Mouse (Mus musculus) embryonic fibroblast, embryonic 13.5 days (primary cell): ENCODE data around the gene Heatr9. TPM values are rescaled to one million over a fixed set of nuclear protein-coding genes. Genes with fewer than 3 reads are reported as not detected.

ENCODE experiments used
- H3K27ac ChIP-seq: 2 replicates; pipeline ENCODE4 v1.5.1; 2012; ENCODE audit warnings: low read length, control low read depth, inconsistent platforms; ENCODE audit not compliant: insufficient read depth
- H3K4me1 ChIP-seq: 2 replicates; pipeline ENCODE4 v1.6.1; 2011; ENCODE audit warnings: low read length; ENCODE audit not compliant: control insufficient read depth, insufficient read depth
- H3K4me3 ChIP-seq: 2 replicates; pipeline ENCODE4 v1.5.1; 2011; ENCODE audit warnings: mild to moderate bottlenecking, control low read depth, low read length; ENCODE audit not compliant: insufficient read depth
- CTCF ChIP-seq: IDR thresholded peaks from 2 replicates; pipeline ENCODE4 v1.5.1; 2011; ENCODE audit warnings: mild to moderate bottlenecking, control low read depth, low read length, moderate library complexity, borderline replicate concordance; ENCODE audit not compliant: insufficient read depth
- POLR2A ChIP-seq: IDR thresholded peaks from 2 replicates; pipeline ENCODE4 v1.6.1; 2011; ENCODE audit warnings: low read depth, mild to moderate bottlenecking, control low read depth, low read length, moderate library complexity
- polyA plus RNA-seq: library from polyadenylated mRNA; stranded (reverse); fragments of >200 nt; gene quantifications from 2 replicates; pipeline ENCODE4 v1.2.4, GENCODE M21; 2011; ENCODE audit warnings: low read depth; ENCODE audit not compliant: missing spikeins, insufficient read length

Heatr9 gene
- polyA plus RNA-seq, 1 experiment: not detected

DNA sequence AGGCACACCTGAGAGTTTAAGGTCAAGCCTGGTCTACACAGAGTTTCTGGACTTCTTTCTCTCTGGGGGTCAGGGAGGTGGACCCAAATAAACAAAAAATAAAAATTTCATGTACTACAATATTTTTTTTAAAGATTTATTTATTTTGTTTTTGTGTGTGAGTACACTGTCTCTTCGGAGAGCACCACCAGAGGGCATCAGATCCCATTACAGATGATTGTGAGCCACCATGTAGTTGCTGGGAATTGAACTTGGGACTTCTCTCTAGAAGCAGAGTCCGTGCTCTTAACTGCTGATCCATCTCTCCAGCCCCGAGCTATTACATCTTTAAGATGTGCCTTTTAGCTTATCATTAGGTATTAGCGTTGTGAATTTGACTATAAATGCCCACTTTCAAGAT lies 30.5 kb downstream of the Heatr9 start:
- TF ChIP-seq CTCF (no peak), POLR2A (no peak)
- no peak overlapping the region for H3K4me3 ChIP-seq
- H3K27ac ChIP-seq: no peak overlapping the region
- no peaks in the 10 kb centered on the region for H3K4me1 ChIP-seq

DNA sequence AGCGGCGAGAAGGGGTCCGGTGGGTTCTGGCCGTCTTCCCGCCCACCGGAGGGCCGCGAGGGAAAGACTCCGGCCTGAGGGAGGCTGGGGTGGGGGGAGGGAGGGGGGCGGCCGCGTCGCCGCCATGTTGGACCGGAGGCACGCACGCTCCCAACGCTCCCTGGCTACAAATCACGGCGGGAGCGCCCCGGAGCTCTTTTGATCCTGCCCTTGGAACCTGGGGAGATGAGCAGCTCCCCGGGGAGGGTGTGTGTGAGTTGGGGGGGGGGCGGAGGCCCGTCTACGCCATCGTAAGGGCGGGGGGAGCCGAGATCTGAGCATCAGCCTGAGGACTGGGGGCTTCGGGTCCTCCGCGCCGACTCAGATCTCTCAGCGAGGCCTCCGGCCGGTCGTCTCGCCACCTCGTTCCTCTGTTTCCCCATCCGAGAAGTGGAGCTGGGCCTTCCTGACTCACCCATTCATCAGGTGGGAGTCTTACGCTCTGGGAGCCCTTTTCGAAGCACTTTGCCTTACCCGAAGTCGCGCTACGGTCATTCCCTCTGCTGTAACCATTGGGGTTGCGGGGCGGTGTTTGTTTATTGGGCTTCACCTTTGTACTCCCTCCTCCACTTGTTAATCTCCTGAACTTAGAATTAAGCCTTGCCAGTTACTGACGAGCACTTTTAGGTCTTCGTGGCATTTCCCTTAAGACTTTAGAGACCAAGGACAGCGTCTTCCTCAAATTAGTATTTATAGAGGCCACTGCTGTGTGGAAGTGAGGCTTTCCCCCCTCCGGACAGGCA lies 48.5 kb downstream of the Heatr9 start:
- no peak for TF ChIP-seq CTCF
- peak overlapping the region; percentile 75 for H3K27ac ChIP-seq
- peak overlapping the region; percentile 96 for H3K4me3 ChIP-seq
- peaks cover 3% of the 10 kb centered on the region; the same call in 1 of the 2 replicates for H3K4me1 ChIP-seq

DNA sequence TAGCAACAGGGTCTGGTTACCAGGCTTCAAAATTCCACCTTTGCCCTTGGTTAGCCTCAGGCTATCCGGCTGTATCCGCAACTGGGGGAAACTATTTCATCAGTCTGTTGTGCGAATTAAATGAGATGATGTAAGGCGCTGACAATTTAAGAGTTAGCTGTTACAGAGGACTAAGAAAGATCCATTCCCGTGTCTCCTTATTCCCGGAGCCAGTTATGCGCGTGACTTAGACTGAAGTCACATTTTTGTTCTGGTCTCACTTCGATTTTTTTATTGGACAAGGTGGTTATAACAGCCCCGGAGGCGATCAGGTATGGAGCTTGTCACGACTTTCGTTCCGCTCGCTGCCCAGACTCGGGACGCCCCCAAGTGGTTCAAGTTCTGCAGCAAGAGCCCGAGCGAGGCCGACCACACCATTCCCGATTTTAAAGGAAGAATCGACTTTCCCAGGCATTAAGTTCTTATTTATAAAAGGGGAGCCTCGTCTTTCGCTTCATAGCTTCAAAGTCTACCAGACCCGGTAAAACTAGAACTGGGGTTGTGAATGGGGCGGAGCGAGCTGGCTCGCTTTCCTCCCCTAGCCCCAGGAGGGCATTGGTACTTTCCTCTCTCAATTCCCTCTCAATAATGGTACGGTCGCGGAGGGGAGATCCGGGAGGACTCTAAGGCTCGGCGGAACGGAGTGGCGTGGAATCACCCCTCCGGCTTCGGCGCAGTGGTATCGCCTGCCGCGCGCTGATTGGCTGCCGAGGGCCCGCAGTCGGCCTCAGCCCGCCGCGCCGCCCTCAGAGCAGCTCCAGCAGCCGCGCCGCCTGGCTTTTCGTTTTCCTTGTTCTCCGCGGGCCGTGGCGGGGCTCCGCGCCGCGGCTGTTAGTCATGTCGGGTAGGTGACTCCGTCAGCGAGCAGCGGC lies 49.4 kb downstream of the Heatr9 start, which contains the start of gene Taf15:
Gene Taf15 (plus strand): TSS at position 763 of the 911 bp plus-strand sequence.
- Histone ChIP-seq H3K4me3 (peak within 1 kb of the TSS; percentile 96), H3K27ac (peak within 1 kb of the TSS; percentile 96), H3K4me1 (peaks cover 3% of the 10 kb centered on the region; the same call in 1 of the 2 replicates)
- TF ChIP-seq CTCF (peak; percentile 45), POLR2A (peak; percentile 87)

DNA sequence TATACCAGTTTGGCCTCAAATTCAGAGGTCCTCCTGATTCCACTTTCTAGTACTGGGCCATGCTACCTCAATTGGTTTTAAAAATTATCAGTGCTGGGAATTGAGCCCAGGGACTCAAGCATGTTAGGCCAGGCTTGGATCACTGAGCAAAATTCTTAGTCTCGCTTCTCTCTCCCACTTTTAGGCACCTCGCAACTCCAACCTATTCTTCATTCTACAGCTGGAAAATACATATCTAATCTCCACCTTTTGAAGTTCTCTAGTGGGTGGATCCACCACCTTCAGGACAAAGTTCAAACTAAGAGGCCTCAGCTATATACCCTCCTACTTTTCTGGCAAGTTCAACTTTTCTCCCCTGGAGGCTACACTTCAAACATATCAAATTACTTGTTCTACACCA lies 50.2 kb downstream of the Heatr9 start:
- no peak for TF ChIP-seq CTCF
- no peak for TF ChIP-seq POLR2A
- Histone ChIP-seq H3K4me3 (peak overlapping the region; percentile 38; the same call in 1 of the 2 replicates), H3K27ac (peak overlapping the region; percentile 96), H3K4me1 (peaks cover 10% of the 10 kb centered on the region)

DNA sequence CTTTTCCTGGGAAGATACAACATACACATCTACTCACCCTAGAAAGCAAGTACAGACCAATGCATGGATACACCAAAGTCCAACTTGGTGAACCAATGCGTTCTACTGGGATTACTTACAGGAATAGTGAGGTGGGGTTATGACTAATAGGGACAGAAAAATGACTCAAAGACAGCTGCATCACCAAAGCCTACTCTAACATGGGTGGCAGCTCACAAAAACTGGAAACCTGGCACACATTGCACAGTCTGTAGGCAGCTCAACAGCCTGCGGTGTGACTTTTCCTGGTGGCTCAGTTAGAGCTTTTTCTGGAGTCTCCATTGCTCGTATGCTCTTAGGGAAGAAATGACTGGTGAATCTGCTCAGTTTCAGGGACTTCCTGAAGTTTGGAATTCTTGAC lies 53.2 kb downstream of the Heatr9 start:
- Histone ChIP-seq H3K4me3 (no peak overlapping the region), H3K4me1 (peaks cover 14% of the 10 kb centered on the region), H3K27ac (no peak overlapping the region)
- TF ChIP-seq CTCF (no peak), POLR2A (no peak)

DNA sequence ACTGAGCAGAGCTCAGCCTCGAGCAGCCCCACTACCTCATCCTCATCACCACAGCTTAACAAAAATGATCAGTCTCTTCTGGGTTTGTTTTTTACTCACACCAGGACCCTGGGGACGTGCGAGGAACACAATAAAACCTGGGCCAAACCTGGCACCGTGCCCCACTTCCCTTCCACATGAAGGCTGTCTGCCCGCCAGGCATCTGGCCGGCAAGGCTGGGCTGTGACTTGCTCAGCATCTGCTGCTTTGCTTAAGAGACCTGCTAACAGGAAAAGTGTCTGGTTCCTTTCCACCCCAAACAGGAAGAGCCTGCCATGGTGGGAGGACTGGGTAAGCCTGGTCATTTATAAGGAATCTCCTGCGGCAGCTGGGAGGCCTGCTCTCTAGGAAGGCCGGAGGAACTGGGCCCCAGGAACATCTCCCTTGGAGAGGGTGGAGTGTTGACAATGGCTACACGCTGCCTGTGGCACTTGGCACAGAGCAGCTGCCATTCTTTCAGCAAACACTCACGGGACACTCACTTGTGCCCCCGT lies 54.8 kb downstream of the Heatr9 start:
- no peak overlapping the region for H3K27ac ChIP-seq
- peaks cover 14% of the 10 kb centered on the region for H3K4me1 ChIP-seq
- TF ChIP-seq POLR2A (no peak), CTCF (no peak)
- H3K4me3 ChIP-seq: no peak overlapping the region

DNA sequence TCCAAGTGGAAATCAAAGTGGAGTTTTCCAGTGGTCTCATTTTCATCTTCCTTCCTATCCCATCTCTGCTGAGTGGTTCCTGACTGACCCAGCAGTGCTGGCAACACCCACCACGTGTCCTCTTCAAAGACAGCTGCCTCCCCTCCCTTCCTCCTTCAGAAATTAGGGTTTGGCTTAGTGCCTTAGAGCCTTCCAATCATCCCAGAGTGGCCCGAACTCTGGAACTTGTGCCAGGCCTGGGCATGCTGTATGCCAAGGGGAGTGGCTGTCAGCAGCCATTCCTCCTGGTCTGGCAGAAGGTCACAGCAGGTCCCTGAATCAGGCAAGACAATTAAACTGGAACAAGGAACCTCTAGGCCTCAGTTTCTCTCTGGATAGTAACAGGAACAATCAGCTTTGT lies 56.0 kb downstream of the Heatr9 start:
- TF ChIP-seq POLR2A (no peak), CTCF (no peak)
- no peak overlapping the region for H3K27ac ChIP-seq
- no peak overlapping the region for H3K4me3 ChIP-seq
- H3K4me1 ChIP-seq: peaks cover 11% of the 10 kb centered on the region

DNA sequence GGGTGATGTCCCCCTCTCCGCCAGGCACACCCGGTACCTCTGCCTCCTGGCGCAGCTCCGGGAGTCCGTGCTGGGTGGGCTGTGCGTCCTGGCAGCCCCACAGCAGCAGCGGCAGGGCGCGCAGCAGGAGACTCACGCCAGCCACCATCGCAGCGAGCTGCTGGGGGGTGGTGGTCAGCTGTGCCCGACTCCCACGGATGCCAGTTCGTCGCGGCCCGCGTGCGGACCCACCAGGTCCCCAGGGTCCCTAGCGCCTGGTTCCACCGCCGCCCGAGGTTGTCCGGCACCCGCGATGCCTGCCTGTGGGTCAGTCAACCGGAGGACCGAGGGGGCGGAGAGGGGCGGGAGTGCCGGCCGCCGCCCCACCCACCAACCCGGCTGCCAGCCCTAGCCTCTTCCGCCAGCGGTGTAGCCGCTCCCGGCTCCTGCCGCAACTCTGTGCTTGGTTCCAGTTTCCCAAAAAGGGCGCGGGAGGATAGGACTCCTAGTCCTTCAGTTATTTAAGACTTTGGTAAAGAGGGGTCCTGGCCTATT lies 59.2 kb downstream of the Heatr9 start, which contains the start of gene Mmp28:
Gene Mmp28 (minus strand): TSS at position 361 of the 534 bp plus-strand sequence.
- Histone ChIP-seq H3K27ac (no peak within 1 kb of the TSS), H3K4me1 (peaks cover 18% of the 10 kb centered on the region), H3K4me3 (peak within 1 kb of the TSS; percentile 52)
- TF ChIP-seq CTCF (no peak), POLR2A (peak; percentile 60; the same call in 1 of the 2 replicates)

Other genes starting within 250 kb of the Heatr9 start
- gene Slfn14, start 235.4 kb downstream of the Heatr9 start, polyA plus RNA-seq: not detected in 2 replicates
- 115 and 122 TPM in 2 replicates for gene Ap2b1, start 223.2 kb downstream of the Heatr9 start, polyA plus RNA-seq
- 8.9 and 9.0 TPM in 2 replicates for gene Pex12, start 219.6 kb downstream of the Heatr9 start, polyA plus RNA-seq
- gene Rasl10b, start 113.0 kb downstream of the Heatr9 start, polyA plus RNA-seq: 2.1 and 2.7 TPM in 2 replicates
- gene Gas2l2, start 92.7 kb downstream of the Heatr9 start, polyA plus RNA-seq: not detected in 2 replicates
- gene 1700020L24Rik, start 84.5 kb downstream of the Heatr9 start, polyA plus RNA-seq: not detected in 2 replicates
- 3.1 and 4.7 TPM in 2 replicates for gene Mmp28, start 59.1 kb downstream of the Heatr9 start, polyA plus RNA-seq
- gene Taf15, start 49.1 kb downstream of the Heatr9 start, polyA plus RNA-seq: 191 and 263 TPM in 2 replicates
- gene Ccl5, start 8.3 kb upstream of the Heatr9 start, polyA plus RNA-seq: 2.8 and 4.1 TPM in 2 replicates
- gene Ccl9, start 56.5 kb upstream of the Heatr9 start, polyA plus RNA-seq: 1.1 and 3.4 TPM in 2 replicates
- gene Ccl6, start 70.9 kb upstream of the Heatr9 start, polyA plus RNA-seq: 0.91 TPM in 1 of 2 replicates, not detected in the other
- gene Rpl9-ps1, start 123.4 kb upstream of the Heatr9 start, polyA plus RNA-seq: not detected in 2 replicates
- gene Ccl3, start 127.2 kb upstream of the Heatr9 start, polyA plus RNA-seq: 0.68 TPM in 1 of 2 replicates, not detected in the other
- 2.2 TPM in 1 of 2 replicates, not detected in the other for gene Ccl4, start 140.4 kb upstream of the Heatr9 start, polyA plus RNA-seq
- not detected in 2 replicates for gene Wfdc17, start 181.8 kb upstream of the Heatr9 start, polyA plus RNA-seq
- not detected in 2 replicates for gene Wfdc18, start 186.8 kb upstream of the Heatr9 start, polyA plus RNA-seq
- gene Wfdc21, start 224.8 kb upstream of the Heatr9 start, polyA plus RNA-seq: not detected in 2 replicates
- gene Heatr6, start 231.5 kb upstream of the Heatr9 start, polyA plus RNA-seq: 18.6 and 22.0 TPM in 2 replicates